Mouse (Mus musculus): ENCODE measurements around the gene Cenps.
"Not testable (repeated sequence)": the region's sequence is repeated elsewhere in the genome, so short reads cannot be mapped to it uniquely, and the experiment has no call there.

Cenps gene

DNA sequence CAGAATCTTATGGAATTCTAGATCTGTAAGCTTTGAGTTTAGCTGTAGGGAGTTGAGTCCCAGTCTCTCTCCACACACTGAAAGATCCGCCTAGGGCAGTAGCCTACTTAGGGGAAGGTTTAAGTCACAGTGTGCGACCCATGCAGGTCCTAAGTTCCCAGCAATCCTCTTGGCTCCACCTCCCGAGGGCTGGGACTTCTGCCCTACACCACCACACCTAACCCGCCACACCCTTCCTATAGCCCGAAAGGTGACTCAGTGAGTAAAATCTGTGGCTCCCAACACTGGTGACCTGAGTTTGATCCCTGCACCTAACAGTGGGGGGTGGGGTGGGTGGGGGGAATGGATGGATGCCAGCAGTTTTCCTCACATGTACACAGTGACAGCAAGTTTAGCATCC is 14.0 kb downstream of the Cenps start:
- DNase-seq (ENCODE audit: low read depth, low spot score), result no peak

- not testable (repeated sequence) for DNase-seq (ENCODE audit: low read depth, low spot score)
Observed at GRCm38 (mm10) chr4:149119978-149120562, 17.4 kb downstream of the Cenps start.

DNA sequence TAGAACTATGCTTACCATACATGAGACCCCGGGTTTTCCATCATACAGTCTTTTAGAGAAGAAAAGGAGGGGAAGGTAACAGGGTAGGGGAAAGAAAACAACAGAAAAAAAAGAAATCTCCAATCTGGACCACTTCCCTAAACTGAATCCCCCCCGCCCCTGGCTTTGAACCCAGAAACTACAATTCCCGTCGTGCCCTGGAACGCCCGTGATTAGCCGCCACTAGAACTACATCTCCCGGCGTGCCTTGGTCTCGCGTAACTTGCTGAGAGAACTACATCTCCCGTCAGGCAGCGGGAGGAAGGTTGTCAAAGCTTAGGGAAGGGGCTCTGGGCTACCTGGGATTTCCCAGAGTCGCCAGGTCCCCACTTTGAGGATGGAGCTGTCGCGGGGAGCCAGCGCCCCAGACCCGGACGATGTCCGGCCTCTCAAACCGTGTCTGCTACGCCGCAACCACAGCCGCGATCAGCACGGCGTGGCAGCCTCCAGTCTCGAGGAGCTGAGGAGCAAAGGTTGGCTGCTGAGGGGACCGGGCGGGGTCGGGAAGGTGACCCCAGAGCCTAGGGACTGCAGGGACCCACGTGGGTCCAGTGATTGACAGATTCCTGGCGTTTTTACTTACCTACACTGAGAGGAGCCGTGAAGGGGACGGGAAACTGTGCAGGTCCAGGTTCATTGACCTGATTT is 33.4 kb downstream of the Cenps start, which contains the start of gene Dffa:
Gene Dffa, plus strand, starts transcription at position 272 of the 687 bp plus-strand sequence.
- DNase-seq (ENCODE audit: low read depth, low spot score), result peak; percentile 79

DNA sequence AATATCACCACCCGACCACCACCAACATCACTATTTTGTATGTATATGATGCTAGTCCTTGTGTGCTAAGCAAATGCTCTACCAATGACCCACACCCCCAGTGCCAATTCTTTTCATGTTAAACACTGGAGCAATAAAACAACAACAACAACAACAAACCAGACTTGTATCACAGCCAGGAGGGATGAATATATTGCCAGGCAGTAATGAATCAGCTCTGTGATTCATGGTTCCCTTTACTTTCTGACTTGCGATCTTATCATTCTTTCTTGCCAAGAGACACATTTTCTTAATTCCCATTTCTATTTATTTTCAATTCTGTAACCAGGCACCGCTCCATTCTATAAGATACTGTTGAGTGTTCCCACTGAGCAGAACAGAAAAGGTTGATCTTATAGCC is 36.0 kb downstream of the Cenps start:
- DNase-seq (ENCODE audit: low read depth, low spot score), result no peak

DNA sequence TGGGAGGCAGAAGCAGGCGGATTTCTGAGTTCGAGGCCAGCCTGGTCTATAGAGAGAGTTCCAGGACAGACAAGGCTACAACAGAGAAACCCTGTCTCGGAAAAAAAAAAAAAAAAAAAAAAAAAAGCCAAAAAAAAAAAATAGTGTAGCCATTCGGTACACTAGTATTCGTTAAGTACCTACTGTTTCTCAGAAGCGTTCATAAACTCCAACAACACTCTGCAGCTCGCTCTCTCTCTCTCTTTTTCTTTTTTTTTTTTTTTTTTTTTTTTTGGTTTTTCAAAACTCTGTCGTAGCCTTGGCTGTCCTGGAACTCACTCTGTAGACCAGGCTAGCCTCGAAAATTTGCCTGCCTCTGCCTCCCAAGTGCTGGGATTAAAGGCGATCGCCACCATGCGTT is 37.0 kb downstream of the Cenps start:
- not testable (repeated sequence) for DNase-seq (ENCODE audit: low read depth, low spot score)

- DNase-seq (ENCODE audit: low read depth, low spot score), result peak; percentile 74
Observed at GRCm38 (mm10) chr4:149099369-149100017, 37.9 kb downstream of the Cenps start, which contains the start of gene Pex14. Gene Pex14, minus strand, starts transcription at chr4:149099876.

DNA sequence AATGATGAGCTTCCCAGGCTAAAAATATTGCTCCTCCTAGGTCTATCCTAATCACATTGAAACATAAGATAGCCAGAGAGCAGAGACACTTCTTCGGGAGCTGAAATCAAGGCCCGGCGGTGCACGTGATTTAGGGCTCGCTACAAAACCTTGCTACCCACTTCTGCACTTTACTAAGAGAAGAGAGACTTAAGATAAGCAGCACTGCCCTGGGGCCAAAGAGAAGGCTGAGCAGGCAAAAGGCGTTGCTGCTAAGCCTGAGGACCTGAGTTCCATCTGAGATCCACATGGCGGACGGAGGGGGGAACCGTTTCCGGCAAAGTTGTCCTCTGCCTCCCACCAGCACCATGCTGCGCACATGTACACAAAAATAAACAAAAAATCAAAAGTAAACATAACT is 38.9 kb downstream of the Cenps start:
- no peak for DNase-seq (ENCODE audit: low read depth, low spot score)

GRCm38 (mm10) chr4:149097956-149098355 is 39.5 kb downstream of the Cenps start:
- no peak for DNase-seq (ENCODE audit: low read depth, low spot score)

DNA sequence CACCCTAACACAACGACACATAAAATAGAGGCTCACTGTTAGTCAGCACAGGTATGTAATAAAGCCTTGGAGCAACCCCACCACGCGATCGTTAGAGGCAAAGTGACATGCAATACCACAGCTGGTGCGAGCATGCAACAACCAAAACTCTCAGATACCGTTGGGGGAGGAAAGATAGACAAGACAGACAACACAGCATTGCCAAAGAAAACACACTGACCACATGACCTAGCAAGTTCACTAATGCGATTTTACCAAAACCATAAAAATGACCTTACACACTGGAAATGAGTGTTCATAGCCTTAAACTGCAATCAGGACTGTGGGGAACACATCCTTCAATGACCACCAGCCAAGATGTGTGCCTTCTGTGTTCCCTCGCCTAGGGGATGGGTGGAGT is 46.1 kb downstream of the Cenps start:
- DNase-seq (ENCODE audit: low read depth, low spot score), result no peak

DNA sequence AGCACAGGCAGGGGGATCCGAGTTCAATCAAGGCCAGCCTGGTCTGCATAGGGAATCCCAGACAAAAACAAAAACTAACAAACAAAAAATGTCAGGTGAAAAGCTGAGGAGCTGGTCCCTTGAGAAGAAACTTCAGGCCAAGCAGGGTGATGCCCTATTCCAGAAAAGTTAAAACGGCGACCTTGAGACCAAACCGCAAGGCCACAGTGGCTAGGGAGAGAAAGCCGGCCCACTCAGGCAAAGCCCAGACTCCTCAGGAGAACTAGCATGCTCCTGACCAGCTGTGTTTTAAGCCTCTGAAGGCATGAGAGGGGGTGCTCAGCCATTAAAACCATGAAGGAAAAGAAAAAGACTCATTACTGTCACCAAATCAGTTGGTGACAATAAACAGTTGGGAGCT is 52.0 kb downstream of the Cenps start:
- no peak for DNase-seq (ENCODE audit: low read depth, low spot score)

DNA sequence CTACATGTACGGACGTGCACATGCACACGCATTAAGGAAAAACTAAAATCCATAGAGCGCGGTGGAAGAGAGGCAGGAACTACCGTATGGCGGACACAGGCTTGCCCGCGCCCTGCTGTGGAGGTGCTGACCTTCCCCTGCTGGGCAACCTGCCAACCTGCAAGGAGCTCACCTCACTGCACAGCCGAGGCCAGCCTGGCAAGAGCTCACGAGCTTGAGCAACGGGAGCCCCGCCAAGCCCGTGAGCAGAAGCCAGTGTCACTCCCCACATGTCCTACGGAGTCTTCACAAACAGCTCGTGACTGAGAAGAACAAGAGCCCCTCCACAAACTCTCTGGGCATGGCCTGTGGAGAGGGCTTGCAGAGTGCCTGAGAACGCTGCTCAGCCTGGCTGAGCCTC is 55.9 kb downstream of the Cenps start:
- DNase-seq (ENCODE audit: low read depth, low spot score), result no peak

- DNase-seq (ENCODE audit: low read depth, low spot score), result no peak
Observed at GRCm38 (mm10) chr4:149080111-149080510, 57.3 kb downstream of the Cenps start.

- no peak for DNase-seq (ENCODE audit: low read depth, low spot score)
Observed at GRCm38 (mm10) chr4:149079629-149080028, 57.8 kb downstream of the Cenps start.

DNA sequence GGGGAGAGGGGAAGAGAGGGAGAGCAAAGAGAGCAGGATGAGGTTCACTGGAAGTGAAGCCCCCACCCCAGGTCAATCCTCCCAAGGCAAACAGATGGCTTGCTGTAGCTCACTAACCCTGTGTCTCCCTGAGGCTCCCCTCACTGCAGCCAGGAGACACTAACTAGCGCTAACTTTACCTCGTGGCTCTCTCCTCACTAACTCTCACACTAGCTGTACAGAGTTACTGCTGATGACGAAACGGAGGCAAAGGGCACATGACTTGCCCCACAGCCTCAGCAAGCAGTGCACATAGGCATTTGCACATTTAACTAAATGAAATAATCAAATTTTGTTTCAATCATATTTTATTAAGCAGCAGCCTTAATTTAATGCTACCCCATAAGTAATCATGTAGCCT is 59.2 kb downstream of the Cenps start:
- DNase-seq (ENCODE audit: low read depth, low spot score), result no peak

All from c-Kit-negative CD71-positive TER-119-positive erythroid progenitor cells, embryonic 14.5 days (primary cell).